Mouse (Mus musculus) megakaryocyte, embryonic 14.5 days (primary cell): ENCODE data around the gene Ccdc74a.
"Not testable (repeated sequence)": the region's sequence is repeated elsewhere in the genome, so short reads cannot be mapped to it uniquely, and the experiment has no call there.

Source experiments
- FLI1 ChIP-seq: IDR thresholded peaks from 2 replicates; pipeline ENCODE4 v1.6.1; 2012; ENCODE audit warnings: low read length, inconsistent platforms, mixed read lengths
- GATA1 ChIP-seq: IDR thresholded peaks from 3 replicates; pipeline ENCODE4 v1.6.1; 2012; ENCODE audit warnings: mixed read lengths, low read length, inconsistent platforms, borderline replicate concordance

GRCm38 (mm10) chr16:17614740-17615139, 31.5 kb upstream of the Ccdc74a start:
- TF ChIP-seq FLI1, GATA1: not testable (repeated sequence)
